Mouse (Mus musculus) T-helper 2 cell (primary cell): ENCODE data around the gene Dlx5.

Source experiments
- in situ Hi-C: fragments of 300-600 bp; cut with MboI, MseI; formaldehyde crosslinking; loops from one replicate; pipeline ENCODE4 v1.15.1; 2025; ENCODE audit warnings: high pct_unique_total_duplicates

Gene Dlx5

DNA sequence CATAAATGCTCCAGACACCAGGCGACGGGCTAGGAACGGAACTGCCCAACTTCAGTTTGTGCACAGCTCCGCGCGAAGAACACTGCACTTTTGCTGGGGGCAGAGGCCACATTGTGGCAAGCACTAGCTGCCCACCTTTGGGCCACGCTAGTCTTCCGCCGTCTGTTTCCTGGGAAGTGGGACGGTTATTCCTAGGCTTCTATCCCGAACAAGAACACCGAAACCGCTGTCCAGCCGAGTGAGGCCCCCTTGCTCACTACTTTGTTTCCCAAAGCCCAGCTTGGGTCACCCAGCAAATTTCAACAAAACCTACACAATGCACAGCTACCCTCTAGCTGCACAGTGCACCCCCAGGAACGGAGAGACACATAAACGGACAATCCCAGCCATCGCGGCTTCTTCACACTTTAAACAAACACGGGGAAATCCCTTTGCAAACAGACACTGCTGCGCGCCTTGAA lies 21.9 kb downstream of the Dlx5 start:
- in situ Hi-C loops, result loop anchor here (10.0 kb wide), 1 partner anchor 1225 kb away; no protein-coding TSS in a partner anchor

DNA sequence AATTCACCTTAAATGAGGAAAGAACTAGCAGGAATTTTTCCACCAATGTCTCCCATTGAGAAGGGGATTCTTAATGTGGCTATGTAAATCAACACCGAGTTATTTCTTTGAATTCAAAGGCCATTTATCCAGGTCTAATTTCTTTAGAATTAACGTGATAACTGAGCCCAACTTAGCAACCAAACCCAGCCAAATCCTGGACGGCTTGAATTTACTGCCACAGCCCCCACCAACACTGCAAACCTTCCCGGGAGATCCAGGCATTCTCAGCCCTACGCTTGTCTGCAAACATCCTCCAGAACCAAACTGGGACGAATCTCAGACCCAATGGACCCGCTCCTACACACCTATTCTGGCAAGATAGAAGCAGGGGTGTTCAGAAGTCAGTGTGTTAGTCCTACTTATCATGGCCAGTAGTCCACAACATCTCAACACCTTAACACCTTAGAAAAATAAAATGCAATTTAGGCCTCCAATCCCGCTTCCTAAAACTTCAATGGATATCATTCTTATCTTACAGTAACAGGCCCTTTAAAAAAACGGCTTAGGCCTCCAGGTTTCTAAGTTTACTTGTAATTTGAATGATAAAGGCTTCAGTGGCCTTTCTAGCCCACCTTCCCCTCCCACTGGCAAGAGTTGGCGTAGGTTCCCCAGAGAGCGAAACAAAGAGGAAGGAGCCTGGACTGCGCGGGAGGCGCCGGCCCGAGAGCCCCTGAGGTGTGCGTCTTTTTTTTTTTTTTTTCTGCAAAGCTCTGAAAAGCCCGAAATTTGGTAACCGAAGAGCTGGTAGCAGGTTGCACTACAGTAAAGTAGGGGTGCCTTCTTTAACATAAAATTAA lies 22.6 kb downstream of the Dlx5 start:
- in situ Hi-C loops, result loop anchor here (10.0 kb wide), 1 partner anchor 1225 kb away; no protein-coding TSS in a partner anchor

GRCm38 (mm10) chr6:6858571-6858970 lies 23.3 kb downstream of the Dlx5 start:
- in situ Hi-C loops, result loop anchor here (10.0 kb wide), 1 partner anchor 1224 kb away; no protein-coding TSS in a partner anchor

DNA sequence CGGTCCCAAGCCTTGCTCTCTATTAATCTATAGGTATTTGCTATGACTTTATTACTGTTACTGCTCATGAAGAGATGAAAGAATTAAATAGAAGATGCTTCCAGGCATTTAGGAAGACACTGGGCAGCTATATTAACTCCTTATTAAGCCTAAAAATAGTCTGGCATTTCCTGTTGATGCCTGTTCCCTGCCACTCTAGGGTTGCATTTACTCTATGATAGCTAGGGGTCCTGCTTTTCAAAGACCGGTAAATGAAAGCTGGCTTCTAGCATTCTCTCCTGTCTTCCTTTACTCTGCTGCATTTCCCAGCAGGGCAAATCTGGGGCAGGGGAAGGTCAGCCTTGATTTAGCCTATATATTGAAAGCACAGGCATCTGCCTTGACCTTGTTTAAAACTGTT lies 24.1 kb downstream of the Dlx5 start:
- in situ Hi-C loops, result loop anchor here (10.0 kb wide), 1 partner anchor 1223 kb away; no protein-coding TSS in a partner anchor

- in situ Hi-C loops, result loop anchor here (10.0 kb wide), 1 partner anchor 1222 kb away; no protein-coding TSS in a partner anchor
Observed at GRCm38 (mm10) chr6:6856881-6857280, 25.0 kb downstream of the Dlx5 start.

DNA sequence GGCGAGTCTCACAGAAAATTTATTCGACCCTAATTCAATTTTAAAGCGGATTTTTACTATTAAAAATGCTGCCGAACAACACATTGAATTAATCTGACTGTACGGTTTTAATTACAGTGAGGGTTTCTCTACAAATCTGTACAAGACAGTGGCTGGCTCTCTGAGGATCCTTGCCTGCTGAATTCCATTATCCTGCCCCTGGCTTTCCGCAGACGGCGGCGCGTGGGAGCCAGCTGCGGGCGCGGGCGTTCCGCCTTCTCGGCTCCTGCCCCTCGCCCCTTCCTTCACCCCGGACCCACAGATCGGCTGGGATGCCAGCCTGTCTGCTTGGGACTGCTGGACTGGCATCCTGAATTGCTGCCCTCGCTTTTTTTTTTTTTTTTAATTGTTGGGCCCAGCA lies 25.6 kb downstream of the Dlx5 start:
- in situ Hi-C loops, result loop anchor here (10.0 kb wide), 1 partner anchor 1222 kb away; no protein-coding TSS in a partner anchor

GRCm38 (mm10) chr6:6855746-6856185 lies 26.1 kb downstream of the Dlx5 start:
- in situ Hi-C loops, result loop anchor here (10.0 kb wide), 1 partner anchor 1221 kb away; no protein-coding TSS in a partner anchor

- in situ Hi-C loops, result loop anchor here (10.0 kb wide), 1 partner anchor 1220 kb away; no protein-coding TSS in a partner anchor
Observed at GRCm38 (mm10) chr6:6854902-6855745, 26.8 kb downstream of the Dlx5 start.

DNA sequence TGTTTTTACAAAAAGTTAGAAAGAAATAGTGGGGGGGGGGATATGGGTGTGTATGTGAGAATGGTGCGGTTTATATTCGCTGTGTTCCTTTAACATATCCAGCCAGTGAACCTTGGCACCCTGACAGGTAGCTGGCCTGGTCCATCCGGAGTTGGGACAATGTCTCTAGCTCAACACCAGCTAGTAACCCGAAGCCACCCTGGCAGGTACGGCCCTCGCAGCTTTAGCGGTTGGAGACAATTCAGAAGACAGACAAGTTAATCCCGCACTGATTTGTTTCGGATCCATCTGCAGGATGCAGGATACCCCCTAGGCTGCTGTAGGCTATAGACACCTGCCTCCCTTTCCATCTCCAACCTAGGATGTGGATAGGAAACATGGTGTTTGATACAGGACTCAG lies 27.7 kb downstream of the Dlx5 start:
- in situ Hi-C loops, result loop anchor here (10.0 kb wide), 1 partner anchor 1219 kb away; no protein-coding TSS in a partner anchor

- in situ Hi-C loops, result loop anchor here (10.0 kb wide), 1 partner anchor 1218 kb away; no protein-coding TSS in a partner anchor
Observed at GRCm38 (mm10) chr6:6852944-6853343, 28.9 kb downstream of the Dlx5 start.

DNA sequence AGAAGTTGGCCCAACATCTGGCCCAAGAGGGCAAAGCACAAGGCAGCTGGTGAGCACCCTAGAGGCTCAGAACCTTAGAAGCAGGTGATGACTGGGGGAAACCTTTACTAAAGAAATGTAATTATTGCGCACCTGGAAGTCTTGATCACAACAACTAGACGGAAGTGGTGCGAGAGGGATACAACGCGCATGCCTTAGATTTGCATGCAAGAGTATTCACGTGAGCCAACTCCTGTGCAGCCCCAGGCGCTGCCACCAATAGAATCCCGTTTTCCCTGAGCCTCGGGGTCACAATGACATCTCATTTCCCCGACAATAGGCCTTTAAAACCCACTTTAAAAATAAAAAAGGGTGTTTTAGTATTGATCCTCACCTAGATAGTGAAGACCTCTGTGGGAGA lies 30.7 kb downstream of the Dlx5 start:
- in situ Hi-C loops, result loop anchor here (10.0 kb wide), 1 partner anchor 1216 kb away; no protein-coding TSS in a partner anchor

DNA sequence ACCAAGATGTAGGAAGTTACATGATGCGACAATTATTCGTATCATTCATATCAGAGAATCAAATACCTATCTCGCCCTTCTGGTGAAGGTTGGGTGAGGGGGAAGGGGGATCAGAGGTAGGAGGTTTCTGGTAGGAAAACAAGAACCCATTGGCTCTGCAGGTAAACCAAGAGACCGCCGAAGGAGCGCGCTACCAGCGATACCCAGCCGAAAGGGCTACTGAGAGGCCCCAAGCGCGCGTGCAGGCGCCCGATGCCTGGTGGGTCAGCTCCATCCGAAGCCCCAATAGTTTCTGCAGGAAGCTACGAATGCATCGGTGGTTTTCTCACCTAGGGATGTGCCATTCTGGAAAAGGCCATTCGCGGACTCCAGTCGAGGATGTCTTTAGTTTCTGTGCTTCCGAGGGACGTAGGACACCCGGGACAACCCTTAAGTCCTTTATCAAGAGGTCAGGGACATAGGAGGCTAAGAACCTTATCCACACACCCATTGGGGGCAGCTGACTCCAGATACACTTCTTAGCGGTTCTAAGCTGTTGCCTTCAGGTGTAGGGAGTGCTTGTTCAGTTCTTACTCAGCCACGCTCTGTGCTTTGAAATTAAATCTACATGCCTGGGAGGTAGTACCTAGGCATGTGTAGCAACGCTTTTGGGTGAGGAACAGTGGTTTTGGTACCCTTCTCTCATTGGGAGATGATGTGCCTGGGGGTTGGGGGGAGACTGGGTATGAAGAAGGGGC lies 31.4 kb downstream of the Dlx5 start:
- in situ Hi-C loops, result loop anchor here (10.0 kb wide), 1 partner anchor 1216 kb away; no protein-coding TSS in a partner anchor

- in situ Hi-C loops, result loop anchor here (10.0 kb wide), 1 partner anchor 1215 kb away; no protein-coding TSS in a partner anchor
Observed at GRCm38 (mm10) chr6:6849744-6850143, 32.1 kb downstream of the Dlx5 start.

DNA sequence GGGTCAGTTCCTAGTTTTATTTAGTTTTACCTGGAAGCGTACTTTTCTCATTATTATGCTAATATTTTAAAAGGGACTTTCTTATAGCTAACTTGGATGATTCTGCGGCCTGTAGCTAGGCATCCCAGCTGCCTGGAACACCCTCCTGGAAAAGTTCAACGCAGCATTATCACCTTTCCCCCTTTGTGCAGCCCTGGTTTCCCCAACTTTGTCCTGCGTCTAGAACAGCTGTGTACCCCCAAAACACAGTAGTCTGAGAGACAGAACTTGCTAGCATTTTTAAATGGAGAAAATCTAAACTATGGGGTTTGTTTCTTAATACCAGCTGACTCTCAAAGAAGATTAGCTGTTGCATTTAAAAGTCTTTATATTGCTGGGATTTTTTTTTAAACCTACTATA lies 33.3 kb downstream of the Dlx5 start:
- in situ Hi-C loops, result no loop called here

- in situ Hi-C loops, result no loop called here
Observed at GRCm38 (mm10) chr6:6833301-6833700, 48.6 kb downstream of the Dlx5 start.

GRCm38 (mm10) chr6:6830446-6830845 lies 51.4 kb downstream of the Dlx5 start:
- in situ Hi-C loops, result no loop called here
